Mouse (Mus musculus) forebrain, embryonic 14.5 days (tissue): ENCODE results near the gene Clec4a2. TPM values are rescaled to one million over a fixed set of nuclear protein-coding genes. Genes with fewer than 3 reads are reported as not detected.
"Not testable (repeated sequence)": the region's sequence is repeated elsewhere in the genome, so short reads cannot be mapped to it uniquely, and the experiment has no call there.

Experiments used
- ATAC-seq: fragments of 200-750 bp; cut with Nextera tagmentation; 2 replicates; pipeline ENCODE4 v1.8.0; 2017; ENCODE audit warnings: mild to moderate bottlenecking, moderate library complexity
- DNase-seq: peaks from one replicate; pipeline ENCODE4 v3.0.0-alpha.2; 2015; ENCODE audit warnings: low spot score
- H3K27ac ChIP-seq: fragments of 300-500 bp; sonication (generic); 2 replicates; pipeline ENCODE4 v1.5.1; 2014; ENCODE audit warnings: low read depth, mild to moderate bottlenecking, control low read depth, low read length, moderate library complexity
- H3K27me3 ChIP-seq: fragments of 300-500 bp; sonication (generic); replicated peaks from 2 replicates; pipeline ENCODE4 v1.6.1; 2014; ENCODE audit warnings: low read length, control low read depth, mixed read lengths; ENCODE audit not compliant: control insufficient read depth, insufficient read depth
- H3K36me3 ChIP-seq: fragments of 300-500 bp; sonication (generic); 2 replicates; pipeline ENCODE4 v1.6.1; 2014; ENCODE audit warnings: low read length, control low read depth; ENCODE audit not compliant: control insufficient read depth, insufficient read depth
- H3K4me1 ChIP-seq: fragments of 300-500 bp; sonication (generic); 2 replicates; pipeline ENCODE4 v1.6.1; 2014; ENCODE audit warnings: antibody characterized with exemption, low read length, control low read depth; ENCODE audit not compliant: control insufficient read depth, insufficient read depth
- H3K4me2 ChIP-seq: fragments of 300-500 bp; sonication (generic); 2 replicates; pipeline ENCODE4 v1.6.1; 2014; ENCODE audit warnings: mild to moderate bottlenecking, control low read depth, low read length
- H3K4me3 ChIP-seq: fragments of 300-500 bp; sonication (generic); 2 replicates; pipeline ENCODE4 v1.5.1; 2014; ENCODE audit warnings: low read depth, low read length, control low read depth
- H3K9ac ChIP-seq: fragments of 300-500 bp; sonication (generic); 2 replicates; pipeline ENCODE4 v1.6.1; 2014; ENCODE audit warnings: mild to moderate bottlenecking, low read length, control low read depth, moderate library complexity
- H3K9me3 ChIP-seq: fragments of 300-500 bp; sonication (generic); replicated peaks from 2 replicates; pipeline ENCODE4 v1.6.1; 2016; ENCODE audit warnings: low read length, control low read depth, mixed read lengths; ENCODE audit not compliant: control insufficient read depth
- WGBS: fragments of 180-500 bp; shearing (Covaris S2); extraction: QIAGEN DNeasy Blood & Tissue Kit; methylation state at CpG from one replicate; pipeline ENCODE4 v1.1.7; 2014; 5-methylcytosine and 5-hydroxymethylcytosine counted together
- polyA plus RNA-seq: library from polyadenylated mRNA; unstranded; fragments of >200 nt; fragmentation: Nextera tagmentation; extraction: Ambion mirVana; gene quantifications from 2 replicates; pipeline ENCODE4 v1.2.1, GENCODE M21; 2014

Gene Clec4a2
- 1.3 and 1.7 TPM in 2 replicates for polyA plus RNA-seq

DNA sequence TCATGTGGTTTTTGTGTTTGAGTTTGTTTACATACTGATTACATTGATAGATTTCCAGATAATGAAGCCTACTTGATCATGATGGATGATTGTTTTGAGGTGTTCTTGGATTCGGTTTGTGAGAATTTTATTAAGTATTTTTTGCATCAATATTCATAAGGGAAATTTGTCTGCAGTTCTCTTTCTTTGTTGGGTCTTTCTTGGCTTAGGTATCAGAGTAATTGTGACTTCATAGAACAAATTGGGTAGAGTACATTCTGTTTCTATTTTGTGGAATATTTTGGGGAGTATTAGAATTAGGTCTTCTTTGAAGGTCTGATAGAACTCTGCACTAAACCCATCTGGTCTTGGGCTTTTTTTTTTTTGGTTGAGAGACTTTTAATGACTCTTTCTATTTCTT, at the start of gene Clec4a2:
TSS of gene Clec4a2 (plus strand) at position 301 of the 400 bp plus-strand sequence.
- not testable (repeated sequence) for DNase-seq, H3K4me2 ChIP-seq, H3K27me3 ChIP-seq, H3K36me3 ChIP-seq, ATAC-seq, H3K27ac ChIP-seq, H3K9ac ChIP-seq, H3K4me1 ChIP-seq, H3K4me3 ChIP-seq, H3K9me3 ChIP-seq
- WGBS: 63% methylated on average over 1 of the region's 1 CpGs

DNA sequence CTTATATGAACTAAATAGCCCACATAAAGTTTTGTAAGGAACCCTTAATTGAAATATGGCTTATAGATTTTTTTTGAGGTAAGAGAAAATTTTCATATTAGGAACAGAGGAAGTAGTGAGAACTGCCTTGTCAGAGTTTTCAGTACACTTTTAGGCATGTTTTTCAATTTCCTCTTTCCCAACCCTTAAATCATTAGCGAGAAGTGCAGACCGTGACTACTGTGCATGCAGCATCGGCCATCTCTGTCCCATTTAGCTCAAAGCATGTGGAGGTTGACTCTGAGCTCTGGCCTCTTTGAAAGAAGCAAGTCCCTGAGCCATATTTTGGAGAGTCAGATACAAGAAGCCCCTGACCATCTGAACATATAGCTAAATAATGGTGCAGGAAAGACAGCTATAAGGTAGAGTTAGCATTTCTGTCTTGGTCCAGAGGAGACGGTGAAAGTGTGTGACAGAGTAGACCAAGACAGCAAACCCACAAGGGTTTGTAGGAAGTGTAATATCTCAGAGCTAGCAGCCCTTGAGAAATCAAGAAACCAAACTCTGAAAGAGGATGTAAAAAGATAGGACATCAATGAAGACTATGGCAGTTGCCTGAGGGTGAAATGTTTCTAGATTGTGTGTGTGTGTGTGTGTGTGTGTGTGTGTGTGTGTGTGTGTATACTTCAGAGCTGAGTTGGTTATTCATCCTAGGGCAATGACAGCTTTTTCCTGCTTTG, 10.9 kb upstream of the Clec4a2 start:
- ATAC-seq: no peak
- WGBS: 92% methylated on average over 4 of the region's 4 CpGs
- Histone ChIP-seq H3K27me3 (no peaks in the 10 kb centered on the region), H3K36me3 (no peaks in the 10 kb centered on the region), H3K4me2 (no peak overlapping the region), H3K9ac (no peak overlapping the region), H3K4me1 (no peaks in the 10 kb centered on the region), H3K9me3 (no peaks in the 10 kb centered on the region), H3K27ac (no peak overlapping the region), H3K4me3 (no peak overlapping the region)
- DNase-seq: no peak

- Histone ChIP-seq H3K27ac (no peak overlapping the region), H3K9me3 (no peaks in the 10 kb centered on the region), H3K4me2 (no peak overlapping the region), H3K9ac (no peak overlapping the region), H3K36me3 (no peaks in the 10 kb centered on the region), H3K27me3 (no peaks in the 10 kb centered on the region), H3K4me3 (no peak overlapping the region), H3K4me1 (no peaks in the 10 kb centered on the region)
- WGBS: 82% methylated on average over 3 of the region's 3 CpGs
- DNase-seq: no peak
- ATAC-seq: no peak
These were observed 17.0 kb downstream of the Clec4a2 start for GRCm38 (mm10) chr6:123123195-123123594.

- H3K4me3 ChIP-seq: no peak overlapping the region
- no peak overlapping the region for H3K27ac ChIP-seq
- no peaks in the 10 kb centered on the region for H3K27me3 ChIP-seq
- no peaks in the 10 kb centered on the region for H3K36me3 ChIP-seq
- H3K9me3 ChIP-seq: no peaks in the 10 kb centered on the region
- H3K4me1 ChIP-seq: no peaks in the 10 kb centered on the region
- H3K9ac ChIP-seq: no peak overlapping the region
- ATAC-seq (no peak), DNase-seq (no peak)
- no peak overlapping the region for H3K4me2 ChIP-seq
- WGBS: 71% methylated on average over 1 of the region's 1 CpGs
These were observed 20.9 kb downstream of the Clec4a2 start for GRCm38 (mm10) chr6:123127173-123127572.

DNA sequence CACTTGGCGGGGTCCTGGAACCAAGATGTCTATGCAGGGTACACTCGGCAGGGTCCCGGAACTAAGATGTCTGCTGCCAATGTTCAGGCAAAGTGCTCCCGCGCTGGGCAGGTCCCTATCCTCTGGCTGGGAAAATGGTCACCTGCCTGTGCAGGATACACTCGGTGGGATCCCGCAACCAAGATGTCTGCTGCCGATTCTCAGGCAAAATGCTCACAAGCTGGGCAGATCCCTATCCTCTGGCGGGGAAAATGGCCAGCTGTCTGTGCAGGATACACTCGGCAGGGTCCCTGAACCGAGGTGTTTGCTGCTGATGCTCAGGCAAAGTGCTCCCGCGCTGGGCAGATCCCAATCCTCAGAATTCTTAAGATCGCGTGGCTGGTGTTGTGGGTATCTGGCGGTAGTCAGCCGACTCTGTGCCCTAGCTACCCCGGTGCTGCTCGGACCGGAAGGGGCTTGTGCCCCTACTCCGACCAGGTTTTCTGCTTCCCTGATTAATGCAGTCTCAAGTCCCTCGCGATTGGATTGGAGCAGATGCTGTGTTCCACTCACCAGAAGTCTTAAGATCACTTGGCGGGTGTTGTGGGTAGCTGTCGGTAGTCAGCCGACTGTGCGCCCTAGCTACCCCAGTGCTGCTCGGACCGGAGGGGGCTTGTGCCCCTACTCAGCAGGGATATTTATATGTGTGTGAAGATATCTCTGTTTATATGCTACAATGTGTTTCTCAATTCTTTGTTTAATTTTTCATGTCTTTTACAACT, 31.7 kb downstream of the Clec4a2 start:
- H3K27me3 ChIP-seq, H3K36me3 ChIP-seq, H3K9ac ChIP-seq, H3K4me3 ChIP-seq, H3K4me2 ChIP-seq, H3K27ac ChIP-seq, DNase-seq, H3K9me3 ChIP-seq, H3K4me1 ChIP-seq, ATAC-seq: not testable (repeated sequence)
- WGBS: 73% methylated on average over 29 of the region's 29 CpGs

DNA sequence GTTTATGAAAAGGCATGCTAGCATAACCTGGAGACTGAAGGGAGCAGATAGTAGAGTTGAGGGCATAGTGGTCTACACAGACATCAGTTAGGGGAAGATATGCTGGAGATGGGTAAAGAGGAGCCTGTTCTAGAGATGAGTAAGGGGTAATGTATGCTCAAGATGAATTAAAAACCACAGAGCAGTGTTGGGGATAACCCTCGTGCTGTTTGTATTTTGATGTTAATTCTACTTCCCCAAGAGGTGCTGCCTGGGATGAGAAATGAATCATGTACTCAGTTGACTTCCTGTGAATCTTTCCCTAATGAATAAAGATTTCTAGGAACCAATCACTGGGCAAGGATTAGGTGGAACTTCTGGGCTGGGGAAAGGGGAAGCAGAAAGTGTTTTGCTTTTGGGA, 63.9 kb downstream of the Clec4a2 start:
- no peaks in the 10 kb centered on the region; the same call in 1 of the 2 replicates for H3K9me3 ChIP-seq
- no peak for ATAC-seq
- WGBS: 62% methylated on average over 1 of the region's 1 CpGs
- no peak overlapping the region for H3K4me2 ChIP-seq
- no peaks in the 10 kb centered on the region for H3K36me3 ChIP-seq
- no peaks in the 10 kb centered on the region for H3K4me1 ChIP-seq
- H3K27ac ChIP-seq: no peak overlapping the region
- no peak for DNase-seq
- H3K9ac ChIP-seq: no peak overlapping the region
- H3K4me3 ChIP-seq: no peak overlapping the region
- no peaks in the 10 kb centered on the region for H3K27me3 ChIP-seq

- Histone ChIP-seq H3K36me3 (no peaks in the 10 kb centered on the region), H3K4me3 (no peak overlapping the region), H3K9ac (no peak overlapping the region), H3K27ac (no peak overlapping the region), H3K4me1 (no peaks in the 10 kb centered on the region), H3K9me3 (no peaks in the 10 kb centered on the region; the same call in 1 of the 2 replicates), H3K27me3 (no peaks in the 10 kb centered on the region), H3K4me2 (no peak overlapping the region)
- no peak for ATAC-seq
- DNase-seq: no peak
These were observed 64.8 kb downstream of the Clec4a2 start for GRCm38 (mm10) chr6:123171040-123171439.

- H3K4me3 ChIP-seq: no peak within 1 kb of the TSS
- H3K9me3 ChIP-seq: no peaks in the 10 kb centered on the region; the same call in 1 of the 2 replicates
- H3K27me3 ChIP-seq: no peaks in the 10 kb centered on the region
- 88% methylated on average over 4 of the region's 4 CpGs for WGBS
- DNase-seq: no peak
- no peaks in the 10 kb centered on the region for H3K36me3 ChIP-seq
- no peak within 1 kb of the TSS for H3K9ac ChIP-seq
- H3K4me1 ChIP-seq: no peaks in the 10 kb centered on the region
- H3K27ac ChIP-seq: no peak within 1 kb of the TSS
- no peak for ATAC-seq
- no peak within 1 kb of the TSS for H3K4me2 ChIP-seq
These were observed 66.4 kb downstream of the Clec4a2 start, which contains the start of gene Clec4b2 for GRCm38 (mm10) chr6:123172593-123172992. TSS of gene Clec4b2 (plus strand) at chr6:123172893.

DNA sequence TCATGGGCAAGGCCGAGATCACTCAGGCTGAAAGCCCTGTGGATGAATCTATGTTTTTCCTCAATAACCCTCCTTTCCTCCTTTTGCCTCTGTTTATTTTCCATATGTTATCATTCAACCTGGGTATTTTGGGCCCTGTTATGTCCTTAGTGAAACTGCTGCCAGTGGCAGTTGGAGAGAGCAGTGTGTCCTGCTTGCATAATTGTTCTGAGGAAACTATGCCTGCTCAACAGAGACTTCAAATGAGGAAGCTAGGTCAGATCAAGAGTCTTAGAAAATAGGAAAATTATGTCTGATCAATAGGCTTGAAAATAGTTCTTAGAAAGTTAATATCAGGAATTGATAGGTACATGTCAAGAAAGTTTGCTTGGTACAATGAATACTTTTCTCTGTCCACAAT, 69.3 kb downstream of the Clec4a2 start:
- no peaks in the 10 kb centered on the region; the same call in 1 of the 2 replicates for H3K9me3 ChIP-seq
- DNase-seq (no peak), ATAC-seq (no peak)
- H3K27ac ChIP-seq: no peak overlapping the region
- WGBS: 90% methylated on average over 1 of the region's 1 CpGs
- no peaks in the 10 kb centered on the region for H3K36me3 ChIP-seq
- no peak overlapping the region for H3K9ac ChIP-seq
- H3K4me3 ChIP-seq: no peak overlapping the region
- no peak overlapping the region for H3K4me2 ChIP-seq
- H3K27me3 ChIP-seq: no peaks in the 10 kb centered on the region
- H3K4me1 ChIP-seq: no peaks in the 10 kb centered on the region
